Comparison of ENCODE assay signal across 8 mouse cellular contexts in genomic region chr11:70451797-70452498, GRCm38 (mm10). TPM values are rescaled to one million over a fixed set of nuclear protein-coding genes. Genes with fewer than 3 reads are reported as not detected.
DNase-seq lines count a peak whose midpoint lies in the region; ATAC-seq lines count a peak whose summit lies in the region.

Gene Med11, plus strand, starts transcription at chr11:70451919.

- peak within 1 kb of the TSS; percentile 95 for H3K27ac ChIP-seq in hindbrain, embryonic 11.5 days (ENCODE audit: low read depth, low read length)

- ATAC-seq in hindbrain, embryonic 11.5 days (ENCODE audit: low FRiP score): peak; percentile 99

- H3K4me1 ChIP-seq in hindbrain, embryonic 11.5 days (replicated peaks; ENCODE audit: control insufficient read depth, insufficient read depth, low read length): peaks cover 4% of the 10 kb centered on the region; the same call in 1 of the 2 replicates

- H3K9ac ChIP-seq in hindbrain, embryonic 11.5 days (ENCODE audit: low read depth, low read length): peak within 1 kb of the TSS; percentile 83

- peak within 1 kb of the TSS; percentile 69 for H3K4me3 ChIP-seq in hindbrain, embryonic 11.5 days (ENCODE audit: low read depth, low read length)

- DNase-seq in Muller cell, postnatal 12 days (ENCODE audit: inconsistent ontology term): peak; percentile 97
- peak; percentile 98 for DNase-seq in cerebellum, adult 9-11 months
- DNase-seq in frontal cortex, adult 2 months (ENCODE audit: extremely low spot score in 1 of 2, low spot score in 1 of 2): peak; percentile 92 to 95
- DNase-seq in hindbrain, embryonic 11.5 days (ENCODE audit: low spot score): peak; percentile 94
- DNase-seq in layer of hippocampus, postnatal 10 days (ENCODE audit: low spot score in 2 of 2): peak; percentile 90 to 94
- DNase-seq in lung, postnatal 10 days: peak; percentile 99
- DNase-seq in ovary, postnatal 36 days (ENCODE audit: low spot score): peak; percentile 96
- DNase-seq in thymus, postnatal 25 days: peak; percentile 93

- peak within 1 kb of the TSS; percentile 63 for H3K4me2 ChIP-seq in hindbrain, embryonic 11.5 days (replicated peaks; ENCODE audit: low read depth, low read length)

- under 1% methylated on average over 43 of the region's 46 CpGs for WGBS in hindbrain, embryonic 11.5 days

- H3K9me3 ChIP-seq in hindbrain, embryonic 11.5 days (ENCODE audit: control insufficient read depth, low read length): no peaks in the 10 kb centered on the region

- H3K27me3 ChIP-seq in hindbrain, embryonic 11.5 days (ENCODE audit: control insufficient read depth, insufficient read depth, low read length): no peaks in the 10 kb centered on the region

- no peaks in the 10 kb centered on the region for H3K36me3 ChIP-seq in hindbrain, embryonic 11.5 days (ENCODE audit: control insufficient read depth, insufficient read depth, low read length)

RNA-seq across cellular contexts. Expression of gene Med11, which starts in this region (rescaled TPM):
- polyA plus RNA-seq in frontal cortex, adult 2 months (2012; rRNA removed): 15.8 and 17.3 TPM in 2 replicates
- 40.2 and 42.0 TPM in 2 replicates for polyA plus RNA-seq in hindbrain, embryonic 11.5 days (2014; fragmentation: Nextera tagmentation; extraction: Ambion mirVana)
- total RNA-seq in layer of hippocampus, postnatal 10 days (2021): 10 to 100 TPM; 20.5 TPM

Comparison
In these comparisons a context has a peak if more than half of its experiments do, and no peak if none do; other contexts are left out.
1. Peak in every context shown above with its lines: DNase-seq, ATAC-seq, H3K4me3 ChIP-seq and H3K27ac ChIP-seq.